Mouse (Mus musculus) cerebellum, postnatal 36 days (tissue): ENCODE measurements around the gene A430078G23Rik.
"Not testable (repeated sequence)": the region's sequence is repeated elsewhere in the genome, so short reads cannot be mapped to it uniquely, and the experiment has no call there.

Experiments
- DNase-seq, 2 experiments: peaks; one replicate each; pipeline ENCODE4 v3.0.0; 2021 to 2022; ENCODE audit warnings: mixed read lengths in 2 of 2

Gene A430078G23Rik

DNA sequence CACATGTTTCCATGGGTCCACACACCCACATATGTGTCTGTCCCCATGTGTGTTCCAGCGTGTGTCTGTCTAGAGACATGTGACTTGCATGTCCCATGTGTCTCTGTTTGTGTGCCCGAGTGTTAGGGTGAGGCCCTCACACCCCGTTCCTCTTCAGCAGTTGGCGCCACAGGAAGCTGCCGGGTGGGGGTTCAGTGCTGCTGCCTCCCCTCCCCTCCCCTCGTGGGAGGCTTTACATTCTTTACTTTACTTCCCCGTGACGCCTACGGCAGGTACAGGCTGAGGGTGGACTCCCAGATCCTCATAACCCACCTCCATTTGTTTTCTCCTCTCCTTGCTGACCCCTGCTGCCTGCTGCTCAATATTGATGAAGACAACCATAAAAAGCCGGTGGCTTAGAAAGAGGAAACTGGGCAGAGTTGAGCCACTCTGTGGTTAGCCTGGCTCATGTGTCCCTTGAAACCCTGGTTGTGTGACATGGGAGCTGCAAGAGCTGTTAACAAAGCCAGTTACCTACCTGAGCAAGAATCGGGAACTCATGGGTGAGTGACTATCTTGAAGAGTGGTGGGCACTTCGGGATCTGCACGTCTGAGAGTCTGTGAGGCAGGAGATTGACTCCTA, at the start of gene A430078G23Rik:
Gene A430078G23Rik (plus strand): TSS at position 227 of the 622 bp plus-strand sequence.
- DNase-seq = no peak

DNA sequence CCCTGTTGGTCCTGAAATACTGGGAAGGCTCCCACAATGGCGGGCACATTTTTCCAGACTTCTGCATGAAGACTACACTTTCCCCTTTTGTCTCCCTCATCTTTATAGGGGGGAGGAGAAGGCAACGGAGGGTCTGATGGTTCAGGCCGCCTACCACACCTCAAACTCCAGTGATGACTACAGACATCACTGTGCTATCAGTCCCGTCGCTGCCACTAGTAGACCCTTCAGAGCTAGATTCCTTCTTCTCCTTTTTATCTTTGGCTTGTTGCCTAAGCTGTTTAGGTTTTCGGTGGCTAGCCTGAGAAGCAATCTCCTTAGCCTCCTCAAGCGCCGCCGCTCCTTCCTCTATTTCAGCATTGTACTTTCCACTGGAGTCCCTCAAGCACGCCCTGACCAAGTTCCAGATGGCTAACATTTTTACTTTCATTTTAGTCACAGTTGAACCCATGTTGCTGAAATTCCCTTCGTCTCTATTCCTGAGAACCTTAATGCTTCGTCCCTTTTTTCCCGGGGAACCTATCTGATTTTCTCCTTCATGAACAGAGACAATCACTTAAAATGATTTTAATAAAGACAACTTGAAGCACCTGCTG, 44.9 kb upstream of the A430078G23Rik start:
- DNase-seq = not testable (repeated sequence)

DNA sequence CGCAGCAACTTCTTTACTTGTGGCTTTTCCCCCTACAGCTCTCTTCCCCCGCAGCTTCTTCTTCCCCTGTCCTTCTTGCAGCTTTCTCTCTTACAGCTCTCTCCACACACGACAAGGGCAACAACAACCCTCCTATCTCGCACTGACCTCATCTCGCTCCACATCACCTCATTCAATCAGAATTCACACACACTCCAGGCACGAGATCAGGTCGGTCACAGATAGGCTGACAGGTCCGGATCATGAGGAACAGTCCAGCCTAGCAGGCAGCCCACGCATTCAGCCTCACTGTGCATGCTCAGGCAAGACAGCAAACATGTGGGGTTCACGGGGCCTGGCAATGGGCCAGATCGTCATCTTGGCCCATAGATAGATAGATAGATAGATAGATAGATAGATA, 43.6 kb upstream of the A430078G23Rik start:
- DNase-seq = no peak

DNA sequence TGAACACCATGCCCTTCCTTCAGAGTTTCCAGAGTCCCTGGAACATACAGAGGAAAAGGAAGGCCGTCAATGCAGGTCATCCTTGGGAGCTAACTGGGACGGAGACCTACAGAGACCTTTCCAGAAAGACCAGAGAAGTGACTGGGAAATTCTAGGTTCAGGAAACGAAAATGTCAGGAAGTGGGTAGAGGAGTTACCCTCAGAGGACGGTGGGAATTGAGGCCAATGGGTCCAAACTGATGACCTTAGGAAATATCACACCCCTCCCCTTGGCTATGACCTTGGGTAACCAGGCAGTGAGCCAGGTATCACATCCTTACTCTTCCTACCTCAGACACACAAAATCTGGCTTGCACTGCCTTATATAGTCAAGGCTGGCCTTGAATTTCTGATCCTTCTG, 41.7 kb upstream of the A430078G23Rik start:
- no peak for DNase-seq

DNA sequence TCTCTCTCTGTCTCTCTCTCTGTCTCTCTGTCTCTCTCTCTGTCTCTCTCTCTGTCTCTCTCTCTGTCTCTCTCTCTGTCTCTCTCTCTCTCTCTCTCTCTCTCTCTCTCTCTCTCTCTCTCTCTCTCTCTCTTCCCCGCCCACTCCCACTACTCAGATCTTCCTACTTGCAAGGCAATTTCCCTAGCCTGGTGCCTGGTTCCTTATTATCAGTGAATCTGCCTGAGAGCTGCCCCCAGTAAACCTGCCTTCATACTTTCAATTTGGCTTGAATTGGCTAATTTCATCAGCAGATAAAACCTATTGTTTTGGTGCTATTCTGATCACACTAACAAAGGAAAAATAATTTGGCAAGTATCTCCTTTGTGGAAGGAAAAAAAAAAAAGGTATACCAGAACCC, 39.8 kb upstream of the A430078G23Rik start:
- not testable (repeated sequence) for DNase-seq

DNA sequence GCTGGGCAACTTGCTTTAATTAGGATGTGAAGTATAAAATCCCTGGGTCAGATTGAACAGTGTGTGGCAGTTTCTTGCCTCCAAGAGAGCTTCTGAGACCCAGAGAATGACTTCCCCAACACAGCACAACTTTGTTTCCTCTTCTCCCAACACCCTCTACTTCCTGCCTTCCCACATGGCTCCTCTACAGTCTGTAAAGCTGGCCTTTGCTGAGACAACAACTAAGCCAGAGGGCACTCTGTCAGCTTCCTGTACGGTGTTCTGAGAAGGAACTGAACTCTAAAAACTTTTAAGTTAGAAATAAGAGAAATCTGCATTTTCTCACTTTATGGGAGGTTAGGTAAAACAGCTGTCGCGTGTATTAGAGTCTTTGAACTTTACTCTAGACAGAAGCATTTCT, 39.4 kb upstream of the A430078G23Rik start:
- DNase-seq = no peak

DNA sequence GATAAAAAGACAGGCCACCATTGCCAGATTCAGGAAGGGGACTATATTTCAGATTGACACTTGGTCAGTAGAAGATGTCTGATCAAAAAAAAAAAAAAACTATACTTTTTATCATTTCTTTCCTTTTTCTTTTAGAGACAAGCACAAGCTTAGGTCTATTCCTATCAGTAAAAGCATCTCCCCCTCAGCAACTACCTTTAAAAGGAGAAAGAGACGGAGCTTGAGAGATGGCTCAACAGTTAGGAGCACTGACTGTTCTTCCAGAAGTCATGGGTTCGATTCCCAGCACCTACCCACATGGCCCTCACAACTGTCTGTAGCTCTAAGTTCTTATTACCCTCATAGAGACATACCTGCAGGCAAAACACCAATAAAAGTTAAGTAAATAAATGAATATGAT, 38.9 kb upstream of the A430078G23Rik start:
- no peak for DNase-seq

DNA sequence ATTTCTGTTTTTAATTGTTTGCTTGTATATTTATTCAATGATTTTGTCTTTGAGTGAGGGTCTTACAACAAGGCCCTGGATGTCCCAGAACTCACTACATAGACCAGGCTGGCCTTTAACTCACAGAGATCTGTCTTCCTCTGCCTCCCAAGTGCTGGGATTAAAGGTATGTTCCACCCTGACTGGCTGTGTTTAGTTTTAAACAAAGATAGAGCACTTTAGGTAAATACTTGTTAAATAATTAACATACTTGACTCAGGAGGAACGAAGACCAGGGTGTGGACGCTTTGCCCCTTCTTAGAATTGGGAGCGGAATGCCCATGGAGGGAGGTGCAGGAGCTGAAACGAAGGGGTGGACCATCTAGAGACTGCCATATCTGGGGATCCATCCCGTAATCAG, 36.6 kb upstream of the A430078G23Rik start:
- DNase-seq = no peak

DNA sequence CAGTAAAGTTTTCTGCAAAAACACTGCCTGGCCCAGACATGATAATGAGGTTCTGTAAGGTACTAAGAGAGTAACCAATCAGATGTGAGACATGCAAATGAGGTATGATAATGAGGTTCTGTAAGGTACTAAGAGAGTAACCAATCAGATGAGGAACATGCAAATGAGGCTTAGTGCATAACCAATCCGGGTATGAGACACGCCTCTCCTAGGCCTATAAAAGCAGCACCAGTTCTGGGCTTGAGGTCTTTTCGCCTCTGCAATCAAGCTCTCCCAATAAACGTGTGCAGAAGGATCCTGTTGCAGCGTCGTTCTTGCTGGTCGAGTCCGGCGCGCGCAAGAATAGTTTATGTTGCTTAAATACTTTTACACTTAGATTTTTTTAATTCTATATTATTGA, 33.9 kb upstream of the A430078G23Rik start:
- DNase-seq = not testable (repeated sequence)

DNA sequence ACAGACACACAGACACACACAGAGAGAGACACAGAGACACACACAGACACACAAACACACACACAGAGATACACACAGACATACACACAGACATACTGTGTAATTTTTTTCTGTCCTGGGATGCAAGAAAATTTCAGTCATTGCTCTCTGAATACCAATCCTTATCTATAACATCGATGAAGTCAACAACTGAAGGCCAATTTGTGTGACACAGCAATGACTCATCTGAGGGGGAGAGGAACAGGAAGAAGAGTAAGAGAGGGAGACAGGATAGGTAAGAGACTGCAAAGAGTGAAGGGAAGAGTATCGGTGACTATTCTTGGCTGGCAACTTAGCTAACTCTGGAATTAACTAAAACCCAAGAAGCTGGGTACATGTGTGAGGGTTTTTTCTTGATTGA, 29.0 kb upstream of the A430078G23Rik start:
- no peak for DNase-seq

DNA sequence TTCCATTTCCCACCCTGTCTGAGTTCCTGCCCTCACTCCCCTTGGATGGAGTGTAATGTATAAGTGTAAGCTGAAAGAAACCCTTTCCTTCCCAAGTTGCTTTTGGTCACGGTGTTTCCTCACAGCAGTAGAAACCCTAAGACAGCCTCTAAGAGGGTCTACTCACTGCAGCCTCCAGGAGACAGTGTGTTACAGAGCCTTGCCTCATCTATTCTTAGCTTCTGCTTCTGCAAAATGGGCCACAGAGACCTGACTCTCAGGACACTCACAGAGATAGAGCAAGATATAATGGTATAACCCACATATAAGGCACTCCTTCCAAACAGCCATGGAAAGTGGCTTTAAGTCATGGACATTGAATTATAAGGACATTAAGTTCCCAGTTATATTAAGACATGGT, 26.2 kb upstream of the A430078G23Rik start:
- DNase-seq = no peak

DNA sequence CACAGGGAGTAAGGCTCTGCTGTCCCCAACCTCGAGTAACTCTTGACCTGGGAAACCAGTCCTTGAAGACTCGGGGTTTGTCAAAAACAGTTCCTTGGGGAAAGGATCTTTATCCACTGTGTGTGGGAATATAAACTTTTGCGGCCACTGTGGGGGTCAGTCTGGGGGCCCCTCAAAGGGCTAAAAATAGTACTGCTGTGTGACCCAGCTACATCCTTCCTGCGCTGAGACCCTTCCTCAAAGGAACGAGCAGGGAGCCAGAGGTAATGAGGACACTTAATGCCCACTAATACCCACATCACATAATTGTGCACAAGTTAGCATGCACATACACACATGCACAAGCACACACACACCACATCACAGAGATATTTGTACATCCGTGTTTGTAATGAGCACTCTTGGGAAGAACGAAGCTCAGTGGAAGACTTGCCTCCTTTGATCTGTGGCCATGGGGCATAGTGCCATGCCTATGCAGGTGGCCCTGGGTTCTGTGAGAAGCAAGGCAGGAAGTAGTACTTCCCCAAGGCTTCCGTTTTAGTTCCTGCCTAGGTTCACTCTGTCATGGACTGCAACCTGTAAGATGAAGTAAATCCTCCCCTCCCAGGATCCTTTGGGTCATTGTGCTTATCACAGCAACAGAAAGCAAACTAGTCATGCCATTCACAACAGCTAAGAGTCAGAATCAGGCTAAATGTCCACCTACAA, 25.5 kb upstream of the A430078G23Rik start:
- DNase-seq = no peak

DNA sequence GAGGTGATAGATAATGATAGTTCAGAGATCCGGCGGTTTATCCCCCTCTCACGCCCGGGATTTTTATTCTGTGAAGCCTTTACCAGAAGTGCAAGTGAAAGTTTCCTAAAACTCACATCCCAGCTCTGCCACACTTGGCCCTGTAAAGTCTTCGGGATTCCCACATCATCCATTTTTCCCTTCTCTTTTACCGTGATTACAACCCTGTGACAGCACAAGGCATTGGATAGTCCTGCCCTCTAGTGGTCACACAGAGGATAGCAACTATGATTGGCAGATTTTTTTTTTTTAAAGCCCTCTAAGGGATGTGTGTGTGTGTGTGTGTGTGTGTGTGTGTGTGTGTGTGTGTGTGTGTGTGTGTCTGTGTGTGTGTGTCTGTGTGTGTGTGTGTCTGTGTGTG, 22.6 kb upstream of the A430078G23Rik start:
- DNase-seq = peak; percentile 15 to 52

DNA sequence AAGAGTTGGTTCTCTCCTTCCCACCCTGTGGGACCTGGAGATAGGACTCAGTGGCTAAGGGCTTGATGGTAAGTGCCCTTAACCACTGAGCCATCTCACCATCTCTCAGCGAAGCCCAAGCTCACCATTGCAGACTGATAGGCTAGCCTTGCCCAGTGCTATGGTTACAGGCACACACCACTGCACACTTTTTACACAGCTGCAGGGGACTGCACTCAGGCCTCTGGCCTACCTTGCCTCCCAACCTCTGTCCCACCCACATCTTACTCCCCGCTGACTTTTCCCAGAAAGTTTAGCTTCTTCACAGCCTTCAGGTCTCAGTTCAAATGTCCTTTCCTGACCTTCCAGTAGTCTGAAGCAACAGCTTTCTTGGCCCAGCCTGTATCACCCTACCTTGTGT, 21.5 kb upstream of the A430078G23Rik start:
- no peak for DNase-seq

DNA sequence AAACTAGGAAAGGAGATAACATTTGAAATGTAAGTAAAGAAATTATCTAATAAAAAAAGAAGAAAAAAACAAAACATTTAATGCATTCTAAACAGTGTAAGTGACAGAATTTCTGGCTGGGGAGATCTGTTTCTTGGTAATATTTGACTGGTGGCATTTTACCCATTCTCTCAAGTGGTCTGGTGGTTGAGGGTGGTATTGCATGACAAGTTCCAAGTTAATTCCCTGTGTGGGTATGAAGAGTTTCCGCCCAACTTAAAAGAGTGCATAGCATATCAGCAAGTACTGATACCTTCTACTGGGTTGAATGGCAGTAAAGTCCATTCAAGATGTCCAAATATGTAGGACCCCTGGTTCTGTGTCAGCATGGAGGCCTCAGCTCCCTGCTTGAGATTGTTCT, 17.3 kb upstream of the A430078G23Rik start:
- no peak for DNase-seq

DNA sequence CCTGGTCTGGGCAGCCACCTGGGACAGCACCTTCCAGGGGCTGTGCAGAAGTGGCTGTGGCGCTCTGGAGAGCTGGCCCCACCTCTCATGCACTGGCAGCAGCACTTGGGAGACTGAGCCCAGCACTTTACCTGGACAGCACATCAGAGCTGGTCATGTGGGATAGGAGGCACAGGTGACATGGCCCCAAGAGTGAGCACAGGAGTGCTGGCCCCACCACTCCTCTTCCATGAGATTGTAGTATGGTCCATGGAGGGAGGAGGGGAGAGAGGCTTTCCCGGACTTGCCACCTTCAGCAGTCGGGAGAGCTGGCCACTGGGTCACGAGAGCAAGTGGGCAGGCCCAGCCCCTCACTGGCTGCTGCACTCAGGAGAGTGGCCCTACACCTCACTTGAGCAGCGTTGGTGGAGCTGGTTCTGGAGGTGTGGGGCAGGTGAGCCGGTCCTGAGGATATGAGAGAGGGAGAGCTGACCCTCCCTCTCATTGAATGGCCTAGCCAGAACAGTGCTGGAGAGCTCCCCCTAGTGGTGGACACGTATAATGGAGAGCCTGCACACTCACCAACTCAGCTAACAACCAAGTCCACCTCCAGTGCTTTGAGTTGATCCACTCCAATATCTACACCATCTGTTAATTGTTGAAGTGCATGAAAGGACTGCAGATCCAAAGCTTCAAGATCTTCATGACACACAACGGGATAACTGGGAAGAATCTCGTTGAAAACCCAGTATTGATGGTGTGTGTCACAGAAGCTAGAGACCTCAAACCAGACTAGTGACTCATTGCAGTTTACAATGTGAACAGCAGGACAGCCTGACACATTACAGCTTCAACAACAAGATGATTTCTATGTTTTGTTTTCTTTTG, 16.3 kb upstream of the A430078G23Rik start:
- peak; percentile 17 to 20 for DNase-seq

DNA sequence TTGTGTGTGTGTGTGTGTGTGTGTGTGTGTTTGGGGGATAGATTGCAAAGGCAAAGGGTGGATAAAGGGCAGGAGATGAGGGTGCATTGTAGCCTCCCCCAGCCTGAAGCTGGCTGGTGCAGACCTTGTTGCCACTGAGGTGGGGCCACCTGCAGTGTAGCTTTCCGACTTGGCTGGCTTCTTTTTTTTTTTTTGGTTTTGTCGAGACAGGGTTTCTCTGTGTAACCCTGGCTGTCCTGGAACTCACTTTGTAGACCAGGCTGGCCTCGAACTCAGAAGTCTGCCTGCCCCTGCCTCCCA, 15.7 kb upstream of the A430078G23Rik start:
- DNase-seq = not testable (repeated sequence)

DNA sequence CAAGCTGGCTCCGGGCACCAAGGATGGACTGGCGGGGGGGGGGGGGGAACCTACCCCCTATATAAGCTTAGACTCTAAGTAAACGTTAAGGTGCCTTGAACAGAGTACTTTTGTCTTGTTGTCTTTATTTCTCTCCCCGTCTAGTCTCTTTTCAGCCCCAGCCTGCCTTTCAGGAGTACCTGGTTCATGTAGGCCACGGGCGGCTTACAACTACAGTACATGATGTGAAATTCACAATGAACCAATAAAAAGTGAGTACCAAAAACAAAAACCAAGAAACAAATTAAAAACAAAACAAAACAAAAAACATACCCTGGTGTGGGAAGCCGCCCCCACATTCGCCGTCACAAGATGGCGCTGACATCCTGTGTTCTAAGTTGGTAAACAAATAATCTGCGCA, 15.2 kb upstream of the A430078G23Rik start:
- no peak for DNase-seq

DNA sequence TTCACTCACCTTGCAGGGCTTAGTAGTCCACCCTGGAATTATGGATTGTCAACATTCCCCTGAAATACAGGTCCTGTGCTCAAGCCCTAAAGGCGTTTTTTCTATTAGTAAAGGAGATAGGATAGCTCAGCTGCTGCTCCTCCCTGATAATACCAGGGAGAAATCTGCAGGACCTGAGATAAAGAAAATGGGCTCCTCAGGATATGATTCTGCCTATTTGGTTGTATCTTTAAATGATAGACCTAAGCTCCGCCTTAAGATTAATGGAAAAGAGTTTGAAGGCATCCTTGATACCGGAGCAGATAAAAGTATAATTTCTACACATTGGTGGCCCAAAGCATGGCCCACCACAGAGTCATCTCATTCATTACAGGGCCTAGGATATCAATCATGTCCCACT, 12.5 kb upstream of the A430078G23Rik start:
- DNase-seq = not testable (repeated sequence)

DNA sequence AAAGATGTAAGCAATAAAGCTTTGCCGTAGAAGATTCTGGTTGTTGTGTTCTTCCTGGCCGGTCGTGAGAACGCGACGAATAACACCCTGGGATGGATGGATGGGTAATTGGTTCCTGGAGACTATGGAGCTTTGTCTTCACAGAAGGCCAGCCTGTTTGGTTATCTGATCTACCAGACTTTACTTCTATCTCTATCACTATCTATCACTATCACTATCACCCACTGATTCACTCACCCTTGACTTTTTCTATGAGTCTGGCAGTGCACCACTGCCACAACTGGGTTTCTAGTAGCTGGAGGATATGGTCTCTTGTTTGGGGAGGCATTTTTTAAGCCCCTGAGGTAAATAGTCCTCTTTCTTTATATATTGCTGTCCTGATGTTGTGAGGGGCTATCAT, 7.9 kb upstream of the A430078G23Rik start:
- no peak for DNase-seq

DNA sequence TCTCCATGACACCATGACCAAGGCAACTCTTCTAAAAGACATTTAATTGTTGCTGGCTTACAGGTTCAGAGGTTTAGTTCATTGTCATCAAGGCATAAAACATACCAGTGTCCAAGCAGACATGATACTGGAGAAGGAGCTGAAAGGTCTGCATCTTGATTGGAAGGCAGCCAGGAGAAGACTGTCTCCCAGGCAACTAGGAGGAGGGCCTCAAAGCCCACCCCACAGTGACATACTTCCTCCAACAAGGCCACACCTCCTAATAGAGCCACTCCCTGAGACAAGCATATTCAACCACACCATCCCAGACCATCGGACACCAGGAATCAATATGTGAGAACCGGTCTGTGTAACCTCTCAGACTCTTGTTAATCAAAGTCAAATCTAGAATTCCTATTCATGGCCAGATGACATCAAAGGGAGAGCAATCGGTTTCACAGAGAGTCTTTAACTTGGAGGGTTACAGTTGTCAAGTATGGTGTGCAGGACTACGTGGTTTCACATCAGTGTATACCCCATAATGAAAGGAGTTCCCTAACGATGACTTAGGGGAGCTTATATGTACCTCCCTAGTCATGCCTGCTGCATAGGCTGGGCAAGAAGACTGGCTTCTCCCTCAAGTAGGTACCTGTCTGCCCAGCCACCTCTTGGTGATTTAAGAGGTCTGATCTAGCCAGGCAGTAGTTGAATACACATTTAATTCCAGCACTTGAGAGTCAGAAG, 6.4 kb upstream of the A430078G23Rik start:
- DNase-seq = no peak

DNA sequence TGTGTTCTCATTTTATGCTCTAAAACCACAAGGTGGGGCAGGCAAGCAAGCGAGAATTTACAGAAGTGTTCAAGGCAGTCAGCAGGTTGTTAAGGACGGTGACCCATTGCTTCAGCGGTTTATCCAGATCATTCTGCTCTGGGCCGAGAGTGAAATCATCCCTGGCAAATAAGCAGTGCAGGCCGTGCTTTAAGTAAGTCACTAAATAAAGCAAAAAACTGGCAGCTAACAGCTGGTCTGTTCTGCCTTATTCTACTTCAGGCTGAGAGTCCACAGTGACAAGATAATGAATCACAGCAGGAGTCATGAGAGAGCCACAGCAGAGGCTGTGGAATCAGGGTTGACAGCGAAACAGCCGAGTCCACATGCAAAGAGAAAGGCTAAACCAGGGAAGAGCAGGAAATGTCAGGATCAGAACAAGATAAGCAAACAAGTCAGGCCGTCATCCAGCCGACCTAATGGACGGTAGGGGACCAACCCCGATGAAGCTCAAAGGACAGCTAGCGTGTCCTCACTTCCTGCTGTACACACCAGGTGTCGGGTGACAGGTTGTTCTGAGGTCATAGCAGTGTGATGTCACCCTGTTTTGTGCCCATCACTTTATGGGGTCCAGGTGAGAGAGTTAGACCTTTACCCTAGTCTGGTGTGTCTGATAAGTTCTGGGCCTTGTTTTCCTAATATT, 4.9 kb upstream of the A430078G23Rik start:
- no peak for DNase-seq
